Mouse (Mus musculus) thymus, postnatal 0 days (tissue): ENCODE measurements around the gene Tubb2a. TPM values are rescaled to one million over a fixed set of nuclear protein-coding genes. Genes with fewer than 3 reads are reported as not detected.
A peak's percentile ranks its signal among the peaks of the same experiment; 100 is the strongest.
"Not testable (repeated sequence)": the region's sequence is repeated elsewhere in the genome, so short reads cannot be mapped to it uniquely, and the experiment has no call there.

ENCODE experiments used
- DNase-seq: peaks from one replicate; pipeline ENCODE4 v3.0.0-alpha.2; 2015; ENCODE audit warnings: low spot score
- polyA plus RNA-seq: library from polyadenylated mRNA; unstranded; fragments of >200 nt; fragmentation: Nextera tagmentation; extraction: Ambion mirVana; gene quantifications from 2 replicates; pipeline ENCODE4 v1.2.1, GENCODE M21; 2015

Gene Tubb2a
- polyA plus RNA-seq, 1 experiment from 2014 or later: 248 TPM

GRCm38 (mm10) chr13:34095542-34096435 lies 18.0 kb upstream of the Tubb2a start:
- DNase-seq: peak; percentile 70

- DNase-seq: no peak
Observed at GRCm38 (mm10) chr13:34089358-34089757, 11.6 kb upstream of the Tubb2a start.

GRCm38 (mm10) chr13:34088871-34089288 lies 11.1 kb upstream of the Tubb2a start:
- DNase-seq: peak; percentile 71

GRCm38 (mm10) chr13:34088201-34088649 lies 10.4 kb upstream of the Tubb2a start:
- DNase-seq: peak; percentile 51

GRCm38 (mm10) chr13:34087052-34087812 lies 9.4 kb upstream of the Tubb2a start:
- DNase-seq: no peak

GRCm38 (mm10) chr13:34084026-34084750 lies 6.4 kb upstream of the Tubb2a start:
- no peak for DNase-seq

GRCm38 (mm10) chr13:34081926-34082325 lies 4.1 kb upstream of the Tubb2a start:
- DNase-seq: no peak

GRCm38 (mm10) chr13:34079801-34080200 lies 2.0 kb upstream of the Tubb2a start:
- DNase-seq: no peak

- no peak for DNase-seq
Observed at GRCm38 (mm10) chr13:34078500-34079280, 883 bp upstream of the Tubb2a start.

GRCm38 (mm10) chr13:34076561-34077491 lies 981 bp downstream of the Tubb2a start:
- DNase-seq: peak; percentile 58

GRCm38 (mm10) chr13:34075893-34076292 lies 1.9 kb downstream of the Tubb2a start:
- DNase-seq: not testable (repeated sequence)

GRCm38 (mm10) chr13:34074441-34074840 lies 3.4 kb downstream of the Tubb2a start:
- not testable (repeated sequence) for DNase-seq

GRCm38 (mm10) chr13:34072847-34073246 lies 5.0 kb downstream of the Tubb2a start:
- DNase-seq: no peak

- no peak for DNase-seq
Observed at GRCm38 (mm10) chr13:34071836-34072235, 6.0 kb downstream of the Tubb2a start.

- DNase-seq: no peak
Observed at GRCm38 (mm10) chr13:34070296-34070695, 7.5 kb downstream of the Tubb2a start.

GRCm38 (mm10) chr13:34066351-34066750 lies 11.5 kb downstream of the Tubb2a start:
- DNase-seq: no peak

- no peak for DNase-seq
Observed at GRCm38 (mm10) chr13:34062466-34062865, 15.3 kb downstream of the Tubb2a start.

GRCm38 (mm10) chr13:34060061-34060460 lies 17.7 kb downstream of the Tubb2a start:
- no peak for DNase-seq

- DNase-seq: no peak
Observed at GRCm38 (mm10) chr13:34057252-34057651, 20.6 kb downstream of the Tubb2a start.

GRCm38 (mm10) chr13:34054983-34055382 lies 22.8 kb downstream of the Tubb2a start:
- no peak for DNase-seq
